Mouse (Mus musculus) CH12.LX (cell line): ENCODE results near the gene Lrrc1. TPM values are rescaled to one million over a fixed set of nuclear protein-coding genes. Genes with fewer than 3 reads are reported as not detected.

Experiments
- DNase-seq: peaks from one replicate; pipeline ENCODE4 v3.0.0-alpha.2; 2013; ENCODE audit errors: extremely low read depth
- H3K27ac ChIP-seq: 2 replicates; pipeline ENCODE4 v1.5.1; 2012; ENCODE audit warnings: low read depth, mild to moderate bottlenecking, control low read depth, moderate library complexity; ENCODE audit not compliant: insufficient read depth
- H3K27me3 ChIP-seq: replicated peaks from 2 replicates; pipeline ENCODE3; 2012; ENCODE audit warnings: inconsistent platforms
- H3K36me3 ChIP-seq, 2 experiments: replicated peaks in 1 of 2; 2 replicates each; pipeline versions ENCODE3 to v1.6.1; 2012; ENCODE audit warnings: inconsistent platforms in 1 of 2, low read length in 1 of 2, mild to moderate bottlenecking in 1 of 2, mixed read lengths in 1 of 2, moderate library complexity in 1 of 2; ENCODE audit not compliant: control insufficient read depth in 1 of 2, insufficient read depth in 1 of 2
- H3K4me1 ChIP-seq, 2 experiments: 2 replicates each; pipeline ENCODE4 v1.6.1; 2012; ENCODE audit warnings: inconsistent platforms in 1 of 2, moderate library complexity in 1 of 2; ENCODE audit not compliant: insufficient read depth in 2 of 2, control insufficient read depth in 1 of 2
- H3K4me2 ChIP-seq: 2 replicates; pipeline ENCODE4 v1.6.1; 2012; ENCODE audit warnings: low read depth, mild to moderate bottlenecking, control low read depth; ENCODE audit not compliant: poor library complexity, insufficient read depth, severe bottlenecking
- H3K4me3 ChIP-seq, 3 experiments: fragments of 150-350 bp in 1 of 3; sonication (generic) in 1 of 3; replicated peaks in 1 of 3; 2 replicates each; pipeline versions ENCODE3 to v1.5.1; 2011 to 2012; ENCODE audit warnings: low read depth in 2 of 3, low read length in 2 of 3, mild to moderate bottlenecking in 2 of 3, moderate library complexity in 2 of 3, control low read depth in 1 of 3, improper control_type of control experiment in 1 of 3, inconsistent platforms in 1 of 3, mixed read lengths in 1 of 3; ENCODE audit not compliant: poor library complexity in 1 of 3
- H3K79me2 ChIP-seq: replicated peaks from 2 replicates; pipeline ENCODE4 v1.6.1; 2012; ENCODE audit warnings: mild to moderate bottlenecking, moderate library complexity; ENCODE audit not compliant: control insufficient read depth, poor library complexity, insufficient read depth, severe bottlenecking; ENCODE audit errors: extremely low read depth
- H3K9ac ChIP-seq: 2 replicates; pipeline ENCODE4 v1.6.1; 2012; ENCODE audit warnings: low read depth, mild to moderate bottlenecking, control low read depth, moderate library complexity; ENCODE audit not compliant: insufficient read depth
- H3K9me3 ChIP-seq: replicated peaks from 2 replicates; pipeline ENCODE3; 2012; ENCODE audit warnings: low read length, inconsistent platforms, mixed read lengths
- ELF1 ChIP-seq: IDR thresholded peaks from 2 replicates; pipeline ENCODE4 v1.6.1; 2014; ENCODE audit warnings: low read depth, mild to moderate bottlenecking, inconsistent platforms, low read length, improper control_type of control experiment
- HCFC1 ChIP-seq: IDR thresholded peaks from 2 replicates; pipeline ENCODE4 v1.6.1; 2012; ENCODE audit warnings: low read depth, mild to moderate bottlenecking, inconsistent platforms, low read length, improper control_type of control experiment
- MEF2A ChIP-seq: IDR thresholded peaks from 2 replicates; pipeline ENCODE4 v1.6.1; 2014; ENCODE audit warnings: low read depth, mild to moderate bottlenecking, inconsistent platforms, low read length, improper control_type of control experiment, borderline replicate concordance
- POLR2A ChIP-seq: IDR thresholded peaks from 2 replicates; pipeline ENCODE4 v1.6.1; 2011; ENCODE audit warnings: low read depth, mild to moderate bottlenecking, improper control_type of control experiment, low read length
- RCOR1 ChIP-seq: conservative IDR thresholded peaks from 2 replicates; pipeline ENCODE4 v1.6.1; 2012; ENCODE audit warnings: low read depth, mild to moderate bottlenecking, inconsistent platforms, low read length, improper control_type of control experiment
- USF1 ChIP-seq: IDR thresholded peaks from 2 replicates; pipeline ENCODE4 v1.6.1; 2014; ENCODE audit warnings: low read depth, mild to moderate bottlenecking, inconsistent platforms, low read length, improper control_type of control experiment
- dilution Hi-C: fragments of 300-500 bp; cut with MboI; formaldehyde crosslinking; loops from 2 replicates; pipeline ENCODE4 v1.14.3; 2020; ENCODE audit warnings: low sequenced_read_pairs; ENCODE audit not compliant: extremely low pct_unique_long_range_greater_than_20kb, extremely low pct_ligation_motif_present
- in situ Hi-C: fragments of 300-500 bp; cut with MboI; formaldehyde crosslinking; loops from 3 replicates; pipeline ENCODE4 v1.14.3; 2019; ENCODE audit warnings: low sequenced_read_pairs, low pct_ligation_motif_present, low pct_unique_long_range_greater_than_20kb, mixed read lengths
- polyA plus RNA-seq: library from polyadenylated mRNA; unstranded; fragments of >175 nt; gene quantifications from 2 replicates; pipeline ENCODE4 v1.2.1, GENCODE M21; 2012; ENCODE audit warnings: low read depth; ENCODE audit not compliant: insufficient read length
- total RNA-seq, 2 experiments: library from RNA; depleted of rRNA; stranded (reverse); fragments of 300-350 nt in 1 of 2; fragments of >200 nt in 1 of 2; gene quantifications; 2 replicates each; pipeline ENCODE4 v1.2.3; 2012 to 2014

Lrrc1 gene
- total and polyA plus RNA-seq, 3 experiments = 15.4 to 15.8 (median 15.8) TPM

DNA sequence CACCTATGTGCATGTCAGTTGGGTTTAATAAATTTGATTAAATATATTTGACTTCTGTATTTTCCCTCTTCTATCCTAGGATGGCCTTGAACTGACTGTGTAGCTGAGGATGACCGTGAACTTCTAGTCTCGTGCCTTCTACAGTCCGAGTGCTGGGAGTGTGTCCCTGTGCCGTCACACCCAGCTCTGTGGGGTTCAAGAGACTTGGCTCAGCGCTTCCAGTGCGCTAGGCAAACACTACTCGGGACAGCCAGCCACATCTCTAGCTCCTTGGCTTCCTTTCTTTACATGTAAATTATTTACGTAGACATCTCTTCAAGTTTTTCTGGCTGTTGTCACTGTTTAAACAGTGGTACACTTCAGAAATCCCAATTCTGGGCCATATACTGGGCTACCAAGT lies 34.1 kb downstream of the Lrrc1 start:
- in situ Hi-C loops = no loop called here

DNA sequence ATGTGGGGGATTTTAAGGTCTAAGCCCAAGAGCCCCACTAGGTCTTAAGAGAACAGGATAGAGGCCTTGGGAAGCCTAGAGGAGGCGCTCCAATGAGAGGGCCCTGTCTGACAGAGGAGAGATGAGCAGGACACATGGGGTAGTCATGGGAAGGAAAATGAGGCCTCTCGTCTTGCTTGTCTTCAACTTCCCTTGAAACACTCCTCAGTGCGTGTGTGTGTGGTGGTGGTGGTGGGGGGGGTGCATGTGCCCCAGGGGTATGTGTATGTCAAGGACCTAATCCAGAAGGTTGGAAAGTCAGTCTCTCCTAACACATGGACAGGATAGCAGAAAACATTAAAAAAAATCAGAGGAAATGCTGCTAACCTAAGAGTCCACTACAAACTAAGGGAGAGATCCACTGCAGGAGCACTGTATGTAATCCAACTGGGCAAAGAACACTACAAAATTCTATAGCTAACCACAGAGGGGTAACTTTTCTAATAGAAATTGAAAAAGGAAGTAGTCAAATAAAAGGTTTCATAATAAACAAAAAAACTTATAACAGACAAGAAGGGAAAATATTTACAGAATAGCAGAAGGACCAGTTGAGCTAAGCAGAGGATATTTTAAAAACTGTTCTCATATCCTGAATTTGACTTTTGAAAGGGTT lies 36.8 kb downstream of the Lrrc1 start:
- TF ChIP-seq HCFC1 = no peak
- TF ChIP-seq, all 38 proteins: peak for 0
- DNase-seq = no peak
- no peak overlapping the region for H3K4me2 ChIP-seq
- in situ Hi-C loops (no loop called here), dilution Hi-C loops (no loop called here)
- H3K4me3 ChIP-seq = no peak overlapping the region
- no peaks in the 10 kb centered on the region for H3K27me3 ChIP-seq
- H3K9ac ChIP-seq = no peak overlapping the region
- no peak overlapping the region for H3K27ac ChIP-seq
- no peaks in the 10 kb centered on the region for H3K9me3 ChIP-seq
- H3K4me1 ChIP-seq = peaks cover 4 to 25% of the 10 kb centered on the region in 2 experiments; a peak in 3 of 4 replicates
- H3K79me2 ChIP-seq = peaks cover 5% of the 10 kb centered on the region; the same call in 1 of the 2 replicates
- peaks cover 0 to 3% of the 10 kb centered on the region in 2 experiments for H3K36me3 ChIP-seq

More for the DNA sequence above, 34.1 kb downstream of the Lrrc1 start:
- no peak overlapping the region for H3K9ac ChIP-seq
- peaks cover 5% of the 10 kb centered on the region for H3K79me2 ChIP-seq
- no peaks in the 10 kb centered on the region for H3K27me3 ChIP-seq
- H3K27ac ChIP-seq = no peak overlapping the region
- dilution Hi-C loops = no loop called here
- DNase-seq = no peak
- no peaks in the 10 kb centered on the region for H3K9me3 ChIP-seq
- H3K4me3 ChIP-seq = no peak overlapping the region
- H3K4me2 ChIP-seq = no peak overlapping the region
- peaks cover 0 to 5% of the 10 kb centered on the region in 2 experiments for H3K36me3 ChIP-seq
- H3K4me1 ChIP-seq = peaks cover 5 to 43% of the 10 kb centered on the region in 2 experiments; a peak in 3 of 4 replicates
- TF ChIP-seq POLR2A (no peak), ELF1 (no peak)

DNA sequence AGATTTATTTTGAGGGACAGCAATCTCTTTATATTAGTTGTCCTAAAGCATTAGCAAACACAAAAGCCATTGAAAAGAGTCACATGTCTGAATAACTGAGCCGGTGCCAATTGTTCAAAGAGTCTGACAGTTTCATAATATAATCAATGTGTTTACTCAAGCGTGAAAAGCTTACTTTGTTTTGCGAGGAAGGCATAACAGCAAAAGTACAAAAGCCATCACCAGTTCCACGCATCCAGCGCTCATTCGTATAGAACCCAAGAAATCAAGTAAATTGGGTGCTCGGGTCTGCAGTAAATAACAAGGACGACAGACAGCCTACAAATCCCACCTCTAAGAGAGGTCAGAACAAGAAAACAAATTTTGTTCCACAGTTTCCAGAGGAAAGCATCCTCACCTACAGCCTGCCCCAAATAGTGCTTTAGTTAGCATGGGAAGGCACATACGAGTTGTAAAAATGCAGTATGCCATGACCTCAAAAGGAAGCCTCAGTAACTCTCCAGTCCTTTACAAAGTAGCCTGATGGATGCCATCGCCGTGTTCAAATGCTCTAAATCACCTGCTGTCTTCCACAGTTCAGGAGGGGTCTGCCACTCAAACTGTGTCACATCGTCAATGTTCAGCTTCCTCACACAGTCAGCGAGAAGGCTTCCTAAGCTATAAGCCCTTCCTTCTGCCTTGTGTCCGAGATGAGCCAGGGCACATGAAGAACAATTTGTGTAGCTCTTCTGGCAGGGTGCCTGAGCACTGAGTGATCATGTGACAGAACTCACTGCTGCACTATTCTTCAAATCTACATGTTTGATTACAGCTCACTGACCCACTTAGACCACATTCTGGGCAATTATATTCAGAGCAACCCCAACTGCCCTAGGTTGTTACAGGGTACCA lies 41.9 kb downstream of the Lrrc1 start:
- no peak overlapping the region for H3K4me3 ChIP-seq
- no peaks in the 10 kb centered on the region for H3K9me3 ChIP-seq
- H3K79me2 ChIP-seq = peaks cover 14% of the 10 kb centered on the region
- TF ChIP-seq USF1 = peak; percentile 12; the same call in 1 of the 2 replicates
- no peak for TF ChIP-seq MEF2A
- TF ChIP-seq RCOR1 = no peak
- no peak overlapping the region for H3K4me2 ChIP-seq
- H3K9ac ChIP-seq = no peak overlapping the region
- in situ Hi-C loops = no loop called here
- dilution Hi-C loops = no loop called here
- DNase-seq = no peak
- H3K27me3 ChIP-seq = no peaks in the 10 kb centered on the region
- H3K27ac ChIP-seq = no peak overlapping the region
- H3K4me1 ChIP-seq = peaks cover 16 to 34% of the 10 kb centered on the region in 2 experiments; a peak in 3 of 4 replicates
- no peaks in the 10 kb centered on the region for H3K36me3 ChIP-seq
